Mouse (Mus musculus): Measurements from ENCODE around the gene Plcg2. TPM values are rescaled to one million over a fixed set of nuclear protein-coding genes. Genes with fewer than 3 reads are reported as not detected.

Plcg2 gene
- polyA plus RNA-seq, 1 experiment from 2014 or later: 2.2 TPM

DNA sequence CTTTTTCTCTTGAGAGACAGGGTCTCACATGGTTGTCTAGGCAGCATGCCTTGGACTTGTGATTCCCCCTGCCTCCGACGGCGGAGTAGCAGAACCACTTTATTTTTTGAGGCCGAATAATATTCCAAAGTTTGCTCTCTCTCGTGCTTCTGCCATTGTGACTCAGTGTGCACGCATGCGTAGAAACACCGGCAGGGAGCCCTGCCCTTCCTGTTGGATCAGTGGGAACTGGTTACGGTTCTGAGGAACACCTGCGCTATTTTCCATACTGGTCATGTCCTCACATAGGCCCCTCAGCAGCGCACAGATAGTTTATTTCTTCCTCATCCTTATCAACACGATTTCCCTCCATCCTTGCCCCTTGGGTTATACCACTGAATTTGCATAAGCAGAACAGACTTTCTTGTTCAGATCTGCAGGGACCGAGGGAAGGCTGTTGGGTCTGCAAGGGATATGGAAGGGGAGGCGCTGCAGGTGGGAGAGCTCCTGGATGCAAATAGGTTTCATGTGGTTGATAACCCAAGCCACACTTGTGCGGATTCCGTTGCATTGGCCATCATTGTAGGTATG, 64.4 kb downstream of the Plcg2 start:
- Histone ChIP-seq H3K9me3 (replicated peaks) (no peaks in the 10 kb centered on the region), H3K4me2 (replicated peaks) (peak overlapping the region; percentile 35), H3K4me1 (peaks cover 6% of the 10 kb centered on the region; the same call in 1 of the 2 replicates), H3K4me3 (no peak overlapping the region), H3K36me3 (no peaks in the 10 kb centered on the region), H3K27me3 (peaks cover 15% of the 10 kb centered on the region), H3K27ac (no peak overlapping the region), H3K9ac (no peak overlapping the region)
- WGBS: 34% methylated on average over 16 of the region's 16 CpGs
- no peak for ATAC-seq (ENCODE audit: low FRiP score)

DNA sequence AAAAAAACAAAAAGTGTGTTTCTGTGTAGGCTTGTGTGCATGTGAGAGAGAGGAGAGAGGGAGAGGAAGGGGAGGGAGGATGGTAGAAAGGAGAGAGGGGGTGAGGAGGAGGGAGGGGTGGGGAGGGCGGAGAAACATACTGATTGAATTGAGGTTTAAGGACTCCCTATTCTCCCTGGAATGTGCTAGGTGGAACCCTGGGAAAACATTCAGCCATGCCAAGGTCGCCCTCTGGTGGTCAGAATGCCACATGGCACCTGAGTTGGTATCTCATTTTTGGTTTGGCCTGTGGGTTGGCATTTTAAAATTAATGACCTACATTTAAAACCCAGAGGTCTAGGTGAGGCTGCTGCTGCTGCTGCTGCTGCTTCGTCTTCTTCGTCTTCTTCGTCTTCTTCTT, 71.3 kb downstream of the Plcg2 start:
- no peaks in the 10 kb centered on the region for H3K36me3 ChIP-seq
- no peak overlapping the region for H3K4me3 ChIP-seq
- H3K4me2 ChIP-seq (replicated peaks): no peak overlapping the region
- no peaks in the 10 kb centered on the region for H3K4me1 ChIP-seq
- H3K27me3 ChIP-seq: no peaks in the 10 kb centered on the region
- H3K9me3 ChIP-seq (replicated peaks): no peaks in the 10 kb centered on the region
- H3K9ac ChIP-seq: no peak overlapping the region
- WGBS: 42% methylated on average over 5 of the region's 5 CpGs
- H3K27ac ChIP-seq: no peak overlapping the region
- ATAC-seq (ENCODE audit: low FRiP score): no peak

DNA sequence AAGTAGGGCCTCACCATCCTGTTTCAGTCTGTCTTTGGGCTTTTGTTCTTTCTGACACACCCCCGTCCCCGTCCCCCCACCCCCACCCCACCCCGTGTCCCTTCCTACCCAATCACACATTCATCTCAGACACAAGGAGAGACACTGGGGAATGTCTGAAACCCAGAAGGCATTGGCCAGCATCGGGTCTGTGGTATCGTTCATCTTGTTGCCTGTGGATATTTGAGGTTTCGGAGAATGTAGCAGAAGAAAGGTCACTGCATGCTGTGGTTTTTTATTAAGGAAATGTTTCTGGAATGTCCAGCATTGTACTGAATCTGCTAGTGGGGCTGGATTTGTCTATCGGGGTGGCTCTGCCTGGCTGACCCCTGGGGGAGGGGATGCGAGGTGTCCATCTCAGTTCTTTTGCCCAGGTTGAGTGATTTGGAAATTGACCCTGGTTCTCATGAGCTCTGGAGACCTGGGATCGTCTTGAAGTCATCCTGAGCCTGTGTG, 78.2 kb downstream of the Plcg2 start:
- no peaks in the 10 kb centered on the region for H3K27me3 ChIP-seq
- no peaks in the 10 kb centered on the region for H3K9me3 ChIP-seq (replicated peaks)
- H3K4me2 ChIP-seq (replicated peaks): no peak overlapping the region
- no peak overlapping the region for H3K9ac ChIP-seq
- ATAC-seq (ENCODE audit: low FRiP score): no peak
- H3K36me3 ChIP-seq: no peaks in the 10 kb centered on the region
- H3K4me1 ChIP-seq: peaks cover 3% of the 10 kb centered on the region; the same call in 1 of the 2 replicates
- H3K4me3 ChIP-seq: no peak overlapping the region
- no peak overlapping the region for H3K27ac ChIP-seq
- 59% methylated on average over 9 of the region's 9 CpGs for WGBS

DNA sequence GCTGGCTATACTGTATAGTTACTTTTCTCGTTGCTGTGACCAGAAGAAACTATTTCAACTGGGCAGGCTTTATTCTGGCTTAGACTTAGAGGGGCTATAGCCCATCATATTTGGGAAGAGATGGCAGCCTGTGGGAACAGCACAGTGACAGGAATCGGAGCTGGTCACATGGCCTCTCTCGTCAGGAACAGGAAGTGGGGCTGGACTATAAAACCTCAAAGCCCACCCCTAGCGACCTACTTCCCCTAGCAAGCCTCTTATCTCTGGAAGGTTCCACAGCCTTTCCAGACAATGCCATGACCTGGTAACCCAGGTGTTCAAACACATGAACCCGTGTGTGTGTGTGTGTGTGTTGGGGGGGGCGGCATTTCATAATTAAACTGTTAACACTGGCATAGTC, 79.0 kb downstream of the Plcg2 start:
- ATAC-seq (ENCODE audit: low FRiP score): no peak
- WGBS: 89% methylated on average over 6 of the region's 6 CpGs
- H3K4me1 ChIP-seq: peaks cover 3% of the 10 kb centered on the region; the same call in 1 of the 2 replicates

DNA sequence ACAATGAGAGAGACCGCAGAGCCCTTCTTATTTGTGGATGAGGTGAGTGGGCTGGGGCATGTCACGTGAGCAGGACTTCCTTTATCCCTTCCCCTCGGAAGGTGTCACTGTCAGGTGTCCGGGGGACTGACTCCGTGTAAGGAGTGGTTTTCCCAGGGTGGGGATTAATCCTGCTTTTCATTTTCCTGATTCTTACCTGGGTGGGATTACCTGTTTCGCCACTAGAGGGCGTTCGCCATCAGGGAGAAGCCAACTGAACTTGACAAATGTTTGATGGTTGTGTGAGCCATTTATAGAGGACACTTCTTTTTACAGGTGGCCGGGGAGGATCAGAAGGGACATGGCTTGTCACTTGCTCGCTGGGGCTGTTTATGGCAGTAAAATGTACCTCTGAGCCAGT, 79.8 kb downstream of the Plcg2 start:
- Histone ChIP-seq H3K4me2 (replicated peaks) (no peak overlapping the region), H3K4me3 (no peak overlapping the region), H3K27me3 (no peaks in the 10 kb centered on the region), H3K27ac (no peak overlapping the region), H3K9me3 (replicated peaks) (0 out of 2 replicates have a peak, but pooled peaks cover 5% of the 10 kb centered on the region), H3K36me3 (no peaks in the 10 kb centered on the region), H3K9ac (no peak overlapping the region), H3K4me1 (peaks cover 3% of the 10 kb centered on the region; the same call in 1 of the 2 replicates)
- 62% methylated on average over 10 of the region's 10 CpGs for WGBS
- no peak for ATAC-seq (ENCODE audit: low FRiP score)

More for the DNA sequence above, 79.0 kb downstream of the Plcg2 start:
- Histone ChIP-seq H3K36me3 (no peaks in the 10 kb centered on the region), H3K27ac (no peak overlapping the region), H3K9ac (no peak overlapping the region), H3K9me3 (replicated peaks) (no peaks in the 10 kb centered on the region), H3K4me3 (no peak overlapping the region), H3K4me2 (replicated peaks) (no peak overlapping the region), H3K27me3 (no peaks in the 10 kb centered on the region)

DNA sequence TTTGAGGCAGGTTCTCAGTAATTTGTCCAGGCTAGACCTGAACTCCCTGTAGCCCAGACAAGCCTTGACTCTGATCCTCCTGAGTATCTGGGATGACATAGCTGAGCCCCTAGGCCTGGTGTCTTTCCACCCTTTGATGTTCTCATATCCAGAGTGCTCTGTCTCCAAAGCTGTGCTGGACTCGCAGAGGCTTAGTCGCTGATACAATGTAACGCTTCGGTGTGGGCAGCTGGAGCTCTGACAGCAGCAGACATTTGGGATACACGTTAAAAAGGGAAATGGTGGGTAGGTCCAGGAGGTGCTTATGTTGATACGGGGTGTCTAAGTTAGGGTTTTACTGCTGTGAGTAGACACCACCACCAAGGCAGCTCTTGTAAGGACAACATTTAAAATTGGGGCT, 80.8 kb downstream of the Plcg2 start:
- Histone ChIP-seq H3K4me3 (no peak overlapping the region), H3K9me3 (replicated peaks) (0 out of 2 replicates have a peak, but pooled peaks cover 5% of the 10 kb centered on the region), H3K36me3 (no peaks in the 10 kb centered on the region), H3K27ac (no peak overlapping the region), H3K9ac (no peak overlapping the region), H3K4me1 (peaks cover 3% of the 10 kb centered on the region; the same call in 1 of the 2 replicates), H3K27me3 (no peaks in the 10 kb centered on the region), H3K4me2 (replicated peaks) (no peak overlapping the region)
- no peak for ATAC-seq (ENCODE audit: low FRiP score)
- 92% methylated on average over 6 of the region's 6 CpGs for WGBS

DNA sequence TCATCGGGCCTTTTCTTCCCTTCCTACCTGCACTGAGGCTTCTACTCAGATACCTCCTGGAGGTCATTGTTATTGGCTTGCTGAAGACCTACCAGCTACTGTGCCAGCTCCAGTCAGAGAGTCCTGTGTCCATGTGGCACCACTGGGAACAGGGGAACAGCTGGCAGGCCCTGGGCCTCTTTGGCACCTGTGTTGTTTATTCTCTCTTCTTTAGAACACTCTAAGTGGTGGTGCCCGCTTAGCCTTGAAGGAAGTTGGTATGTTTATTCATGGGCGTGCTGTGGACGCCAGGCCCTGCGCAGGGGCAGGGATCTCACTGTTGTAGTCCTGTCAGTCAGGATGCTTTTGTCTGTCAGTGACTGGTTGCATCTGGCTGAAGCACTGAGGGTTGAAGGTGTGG, 95.8 kb downstream of the Plcg2 start:
- H3K27ac ChIP-seq: no peak overlapping the region
- no peak overlapping the region for H3K4me3 ChIP-seq
- H3K9ac ChIP-seq: no peak overlapping the region
- no peaks in the 10 kb centered on the region for H3K36me3 ChIP-seq
- WGBS: 88% methylated on average over 5 of the region's 5 CpGs
- H3K4me2 ChIP-seq (replicated peaks): no peak overlapping the region
- no peak for ATAC-seq (ENCODE audit: low FRiP score)
- no peaks in the 10 kb centered on the region for H3K4me1 ChIP-seq
- H3K9me3 ChIP-seq (replicated peaks): no peaks in the 10 kb centered on the region
- no peaks in the 10 kb centered on the region for H3K27me3 ChIP-seq

DNA sequence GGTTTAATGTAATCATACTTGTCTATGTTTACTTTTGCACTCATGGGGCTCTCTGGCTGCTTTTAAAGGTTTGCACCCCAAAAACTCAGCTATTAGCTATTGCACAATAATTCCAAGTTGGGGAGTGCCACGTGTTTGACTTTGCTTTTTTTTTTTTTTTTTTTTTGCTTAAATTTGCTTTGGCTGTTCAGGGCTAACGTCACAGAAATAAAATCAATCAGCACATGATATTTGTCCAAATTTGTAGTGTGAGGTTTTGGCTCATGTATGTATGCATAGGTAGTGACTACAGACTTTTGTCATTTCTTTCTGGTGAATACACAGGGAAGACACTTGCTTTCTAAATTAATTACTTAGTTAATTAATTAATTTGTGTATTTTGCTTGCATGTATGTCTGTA, 96.9 kb downstream of the Plcg2 start:
- 78% methylated on average over 2 of the region's 2 CpGs for WGBS
- no peaks in the 10 kb centered on the region for H3K9me3 ChIP-seq (replicated peaks)
- no peaks in the 10 kb centered on the region for H3K27me3 ChIP-seq
- no peak for ATAC-seq (ENCODE audit: low FRiP score)
- H3K4me1 ChIP-seq: no peaks in the 10 kb centered on the region
- H3K4me2 ChIP-seq (replicated peaks): no peak overlapping the region
- no peak overlapping the region for H3K4me3 ChIP-seq
- no peak overlapping the region for H3K9ac ChIP-seq
- H3K27ac ChIP-seq: no peak overlapping the region
- no peaks in the 10 kb centered on the region for H3K36me3 ChIP-seq

DNA sequence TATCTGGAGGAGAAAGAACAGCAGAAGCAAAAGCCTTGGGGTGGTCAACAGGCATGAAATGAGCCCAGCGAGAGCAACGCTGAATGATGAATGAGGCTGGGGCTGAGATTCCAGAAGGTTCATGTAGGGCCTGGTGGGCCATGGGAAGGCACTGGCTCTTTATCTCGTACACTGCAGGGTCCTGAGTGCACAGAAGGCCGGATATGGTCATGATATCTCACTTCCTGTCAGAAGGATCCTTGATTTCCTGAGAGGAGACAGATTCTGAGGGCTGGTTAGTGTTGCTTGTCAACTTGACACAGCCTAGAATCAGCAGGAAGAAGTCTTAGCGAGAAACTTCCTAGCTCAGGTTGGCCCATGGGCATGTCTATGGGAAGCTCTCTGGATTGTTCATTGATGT, 98.7 kb downstream of the Plcg2 start:
- WGBS: 94% methylated on average over 5 of the region's 5 CpGs
- Histone ChIP-seq H3K9me3 (replicated peaks) (no peaks in the 10 kb centered on the region), H3K27ac (no peak overlapping the region), H3K4me2 (replicated peaks) (no peak overlapping the region), H3K36me3 (no peaks in the 10 kb centered on the region), H3K4me1 (no peaks in the 10 kb centered on the region), H3K27me3 (no peaks in the 10 kb centered on the region), H3K4me3 (no peak overlapping the region), H3K9ac (no peak overlapping the region)
- ATAC-seq (ENCODE audit: low FRiP score): no peak

DNA sequence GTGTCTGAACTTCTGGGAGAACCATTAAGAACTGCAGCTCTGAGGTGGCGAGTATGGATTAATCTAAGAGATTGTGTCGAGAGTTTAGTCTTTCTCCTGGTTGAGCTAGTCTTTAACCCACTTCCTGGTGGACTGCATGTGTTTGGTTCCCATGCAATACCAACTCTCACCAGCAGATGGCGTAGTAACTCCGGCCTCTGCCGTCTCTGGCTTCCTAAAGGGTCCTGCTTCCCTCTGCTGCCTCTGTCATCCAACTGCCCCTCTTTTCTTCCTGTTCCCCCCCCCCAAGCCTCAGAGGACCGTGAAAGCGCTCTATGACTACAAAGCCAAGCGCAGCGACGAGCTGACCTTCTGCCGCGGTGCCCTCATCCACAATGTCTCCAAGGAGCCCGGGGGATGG, 102.7 kb downstream of the Plcg2 start:
- no peaks in the 10 kb centered on the region for H3K4me1 ChIP-seq
- WGBS: 73% methylated on average over 13 of the region's 13 CpGs
- no peak overlapping the region for H3K4me3 ChIP-seq
- H3K9ac ChIP-seq: no peak overlapping the region
- no peaks in the 10 kb centered on the region for H3K36me3 ChIP-seq
- H3K9me3 ChIP-seq (replicated peaks): no peaks in the 10 kb centered on the region
- ATAC-seq (ENCODE audit: low FRiP score): no peak
- H3K27ac ChIP-seq: no peak overlapping the region
- no peak overlapping the region for H3K4me2 ChIP-seq (replicated peaks)
- H3K27me3 ChIP-seq: no peaks in the 10 kb centered on the region

DNA sequence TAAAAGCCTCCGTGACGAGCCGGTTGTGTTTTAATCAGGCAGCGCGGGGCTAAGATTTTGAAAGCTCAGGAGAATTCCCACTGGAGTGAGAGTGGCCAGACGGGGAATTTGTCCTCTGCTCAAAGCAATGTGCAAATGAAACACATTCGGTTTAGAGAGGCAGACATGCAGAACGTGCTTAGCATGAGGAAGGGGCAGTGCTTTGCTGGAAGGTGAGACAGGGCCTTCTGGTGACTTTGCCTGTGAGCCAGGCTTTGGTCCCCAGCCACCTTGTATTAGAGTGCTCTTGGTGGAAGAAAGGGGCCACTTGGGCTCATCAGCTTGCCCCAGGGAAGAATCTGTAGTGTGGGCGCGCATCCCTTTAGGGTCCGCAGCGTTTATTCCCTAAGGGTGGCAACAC, 106.0 kb downstream of the Plcg2 start:
- Histone ChIP-seq H3K4me3 (no peak overlapping the region), H3K4me1 (no peaks in the 10 kb centered on the region), H3K27me3 (no peaks in the 10 kb centered on the region), H3K27ac (no peak overlapping the region), H3K9me3 (replicated peaks) (no peaks in the 10 kb centered on the region), H3K9ac (no peak overlapping the region), H3K36me3 (no peaks in the 10 kb centered on the region), H3K4me2 (replicated peaks) (no peak overlapping the region)
- no peak for ATAC-seq (ENCODE audit: low FRiP score)
- WGBS: 83% methylated on average over 12 of the region's 12 CpGs

DNA sequence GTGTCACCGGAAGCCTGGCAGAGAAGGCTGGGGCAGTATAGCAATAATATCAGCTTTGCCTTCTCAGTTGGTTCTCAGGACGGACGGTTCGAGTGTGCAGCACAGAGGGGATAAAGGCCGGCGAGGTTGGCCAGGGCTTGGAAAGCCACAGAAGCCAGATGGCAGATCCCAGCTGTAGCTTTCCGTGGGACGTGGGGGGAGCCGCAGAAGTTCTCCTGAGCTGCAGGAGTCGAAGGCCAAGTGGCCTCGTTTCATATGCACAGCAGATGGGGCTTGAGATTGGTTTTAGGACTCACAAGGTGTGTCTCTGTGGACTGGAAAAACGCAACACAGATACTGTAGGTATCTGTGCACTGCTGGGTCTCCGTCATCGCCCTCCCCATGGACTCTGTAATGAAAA, 106.6 kb downstream of the Plcg2 start:
- WGBS: 85% methylated on average over 14 of the region's 14 CpGs
- Histone ChIP-seq H3K4me3 (no peak overlapping the region), H3K4me2 (replicated peaks) (no peak overlapping the region), H3K27me3 (no peaks in the 10 kb centered on the region), H3K36me3 (no peaks in the 10 kb centered on the region), H3K9me3 (replicated peaks) (no peaks in the 10 kb centered on the region), H3K4me1 (no peaks in the 10 kb centered on the region), H3K27ac (no peak overlapping the region), H3K9ac (no peak overlapping the region)
- no peak for ATAC-seq (ENCODE audit: low FRiP score)

DNA sequence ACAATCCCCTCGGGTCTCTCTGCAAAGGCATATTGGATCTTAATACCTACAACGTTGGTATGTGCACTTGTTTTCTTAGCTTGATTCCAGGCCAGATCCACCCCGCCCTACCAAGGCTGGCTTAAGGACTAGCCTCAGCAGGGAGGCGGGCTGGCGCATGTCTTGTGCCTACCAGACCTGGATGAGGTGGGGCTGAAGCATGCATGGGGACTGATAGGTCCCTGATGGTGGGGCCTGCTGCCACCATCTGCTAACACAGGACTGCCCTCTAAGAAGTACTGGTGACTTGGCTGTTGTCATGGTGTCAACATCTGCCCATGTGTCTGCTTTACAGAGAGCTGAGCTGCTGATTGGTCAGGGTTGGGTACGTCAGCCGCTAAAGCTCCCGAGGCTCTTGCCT, 107.1 kb downstream of the Plcg2 start:
- WGBS: 88% methylated on average over 8 of the region's 8 CpGs
- Histone ChIP-seq H3K9ac (no peak overlapping the region), H3K4me3 (no peak overlapping the region), H3K9me3 (replicated peaks) (no peaks in the 10 kb centered on the region), H3K27ac (no peak overlapping the region), H3K36me3 (no peaks in the 10 kb centered on the region), H3K4me2 (replicated peaks) (no peak overlapping the region), H3K4me1 (no peaks in the 10 kb centered on the region), H3K27me3 (no peaks in the 10 kb centered on the region)
- ATAC-seq (ENCODE audit: low FRiP score): no peak
